Comparison of ENCODE assay signal across 16 mouse cellular contexts in genomic region chr5:142871765-142872164, GRCm38 (mm10). TPM values are rescaled to one million over a fixed set of nuclear protein-coding genes. Genes with fewer than 3 reads are reported as not detected.
DNase-seq lines count a peak whose midpoint lies in the region; ATAC-seq and TF ChIP-seq lines count a peak whose summit lies in the region.
"Had no signal": no experiment of that assay in that cellular context is flagged by ENCODE, and none has a peak within 500 bp of the region (broad histone marks: within the 10 kb centered on the region; RNA-seq: fewer than 3 reads in every experiment).

No protein-coding gene starts in this region.

- no peak overlapping the region for H3K4me2 ChIP-seq in heart, embryonic 13.5 days
- no peak overlapping the region for H3K4me2 ChIP-seq in heart, embryonic 12.5 days
- no peak overlapping the region for H3K4me2 ChIP-seq in lung, embryonic 16.5 days (ENCODE audit: low read depth, low read length)
- no peak overlapping the region for H3K4me2 ChIP-seq in embryonic facial prominence, embryonic 15.5 days (replicated peaks)
- H3K4me2 ChIP-seq: lung, embryonic 15.5 days had no signal

- TF ChIP-seq POLR2A in brain, embryonic 14.5 days (IDR thresholded peaks at IDR 0.05; ENCODE audit: borderline replicate concordance, extremely low read depth, insufficient read depth, insufficient read length, poor library complexity, severe bottlenecking) = no peak

- H3K9me3 ChIP-seq in heart, embryonic 13.5 days = peaks cover 6% of the 10 kb centered on the region; the same call in 1 of the 2 replicates
- no peaks in the 10 kb centered on the region for H3K9me3 ChIP-seq in heart, embryonic 12.5 days (replicated peaks)
- H3K9me3 ChIP-seq in lung, embryonic 16.5 days (ENCODE audit: control insufficient read depth, low read length) = no peaks in the 10 kb centered on the region
- no peaks in the 10 kb centered on the region for H3K9me3 ChIP-seq in embryonic facial prominence, embryonic 15.5 days (replicated peaks)
- H3K9me3 ChIP-seq: lung, embryonic 15.5 days had no signal

- intact Hi-C loops in left cerebral cortex, postnatal 10 days (cut with DNase I) = no loop called here

- WGBS in heart, embryonic 13.5 days = 59% methylated on average over 12 of the region's 12 CpGs
- WGBS in heart, embryonic 12.5 days = 57% methylated on average over 12 of the region's 12 CpGs
- WGBS in lung, embryonic 16.5 days = 50% methylated on average over 12 of the region's 12 CpGs
- WGBS in embryonic facial prominence, embryonic 15.5 days = 45% methylated on average over 12 of the region's 12 CpGs

- no peak for TF ChIP-seq CTCF in brain, embryonic 14.5 days (IDR thresholded peaks at IDR 0.05; ENCODE audit: borderline replicate concordance, extremely low read depth, insufficient read depth, insufficient read length)

- no peak overlapping the region for H3K4me3 ChIP-seq in heart, embryonic 13.5 days
- H3K4me3 ChIP-seq in heart, embryonic 12.5 days = no peak overlapping the region
- no peak overlapping the region for H3K4me3 ChIP-seq in lung, embryonic 16.5 days (ENCODE audit: low read length)
- no peak overlapping the region for H3K4me3 ChIP-seq in embryonic facial prominence, embryonic 15.5 days (replicated peaks)
- H3K4me3 ChIP-seq: lung, embryonic 15.5 days had no signal

- no peak overlapping the region for H3K27ac ChIP-seq in heart, embryonic 13.5 days (replicated peaks)
- H3K27ac ChIP-seq in heart, embryonic 12.5 days (ENCODE audit: poor library complexity, severe bottlenecking) = no peak overlapping the region
- H3K27ac ChIP-seq in lung, embryonic 16.5 days (ENCODE audit: low read length) = no peak overlapping the region
- 0 out of 2 replicates have a peak overlapping the region, but pooled peaks have one; percentile 6 for H3K27ac ChIP-seq in embryonic facial prominence, embryonic 15.5 days (replicated peaks)
- H3K27ac ChIP-seq: liver, embryonic 14.5 days; lung, embryonic 15.5 days had no signal

- 0 out of 2 replicates have a peak overlapping the region, but pooled peaks have one; percentile 21 for H3K9ac ChIP-seq in heart, embryonic 13.5 days
- no peak overlapping the region for H3K9ac ChIP-seq in heart, embryonic 12.5 days
- no peak overlapping the region; the same call in 1 of the 2 replicates for H3K9ac ChIP-seq in lung, embryonic 16.5 days (ENCODE audit: low read length)
- H3K9ac ChIP-seq in embryonic facial prominence, embryonic 15.5 days = no peak overlapping the region
- H3K9ac ChIP-seq: liver, embryonic 14.5 days; lung, embryonic 15.5 days had no signal

- no peak for DNase-seq in lung, postnatal 10 days
- DNase-seq in brain, embryonic 14.5 days (ENCODE audit: low read depth) = peak; percentile 50
- no peak for DNase-seq in left cerebral cortex, postnatal 10 days (ENCODE audit: extremely low spot score in 1 of 2, low spot score in 2 of 2)
- DNase-seq: adrenal gland, postnatal 36 days; cerebellum, adult 9-10 months; gastrocnemius, postnatal 36 days; heart, postnatal 14 days; retina, postnatal 1 day had no signal

- ATAC-seq in heart, embryonic 13.5 days (ENCODE audit: extremely low read depth, insufficient number of reproducible peaks, low FRiP score, low TSS enrichment) = no peak
- ATAC-seq in heart, embryonic 12.5 days (ENCODE audit: insufficient number of reproducible peaks, low FRiP score) = no peak
- peak; percentile 31; the same call in 1 of the 2 replicates for ATAC-seq in lung, embryonic 16.5 days (ENCODE audit: low read depth)
- no peak for ATAC-seq in embryonic facial prominence, embryonic 15.5 days (ENCODE audit: insufficient number of reproducible peaks, low FRiP score, low TSS enrichment, low read depth)
- no peak for ATAC-seq in inflammation-experienced regulatory T-cells, adult 6 months

- no peaks in the 10 kb centered on the region for H3K27me3 ChIP-seq in heart, embryonic 13.5 days (replicated peaks)
- H3K27me3 ChIP-seq in heart, embryonic 12.5 days (replicated peaks) = no peaks in the 10 kb centered on the region
- H3K27me3 ChIP-seq in lung, embryonic 16.5 days (ENCODE audit: control insufficient read depth, insufficient read depth, low read depth, low read length) = no peaks in the 10 kb centered on the region
- H3K27me3 ChIP-seq in embryonic facial prominence, embryonic 15.5 days = no peaks in the 10 kb centered on the region
- H3K27me3 ChIP-seq: CH12.LX; lung, embryonic 15.5 days had no signal

- H3K36me3 ChIP-seq in heart, embryonic 13.5 days = peaks cover 65% of the 10 kb centered on the region
- H3K36me3 ChIP-seq in heart, embryonic 12.5 days = peaks cover 62% of the 10 kb centered on the region
- peaks cover 5% of the 10 kb centered on the region; the same call in 1 of the 2 replicates for H3K36me3 ChIP-seq in lung, embryonic 16.5 days (ENCODE audit: control insufficient read depth, insufficient read depth, low read length)
- peaks cover 16% of the 10 kb centered on the region for H3K36me3 ChIP-seq in embryonic facial prominence, embryonic 15.5 days

- H3K4me1 ChIP-seq in heart, embryonic 13.5 days = no peaks in the 10 kb centered on the region; the same call in 1 of the 2 replicates
- H3K4me1 ChIP-seq in heart, embryonic 12.5 days (replicated peaks) = 0 out of 2 replicates have a peak, but pooled peaks cover 4% of the 10 kb centered on the region
- H3K4me1 ChIP-seq in lung, embryonic 16.5 days (replicated peaks; ENCODE audit: control insufficient read depth, insufficient read depth, low read length) = no peaks in the 10 kb centered on the region
- peaks cover 42% of the 10 kb centered on the region for H3K4me1 ChIP-seq in embryonic facial prominence, embryonic 15.5 days
- H3K4me1 ChIP-seq: lung, embryonic 15.5 days had no signal

RNA-seq across cellular contexts. Expression of gene Fbxl18, which starts 23.5 kb away (rescaled TPM):
- polyA plus RNA-seq in heart, embryonic 13.5 days (2015; fragmentation: Nextera tagmentation; extraction: Ambion mirVana) = 8.7 and 9.5 TPM in 2 replicates
- 11.5 and 12.9 TPM in 2 replicates for polyA plus RNA-seq in heart, embryonic 12.5 days (2016; fragmentation: Nextera tagmentation; extraction: Ambion mirVana)
- 9.5 and 10.3 TPM in 2 replicates for polyA plus RNA-seq in lung, embryonic 16.5 days (2015; fragmentation: Nextera tagmentation; extraction: Ambion mirVana)
- polyA plus RNA-seq in brain, embryonic 14.5 days (2012; rRNA removed) = 28.5 and 34.8 TPM in 2 replicates
- polyA plus RNA-seq in embryonic facial prominence, embryonic 15.5 days (2015; fragmentation: Nextera tagmentation; extraction: Ambion mirVana) = 11.7 and 14.7 TPM in 2 replicates
- total RNA-seq in left cerebral cortex, postnatal 10 days (2021) = 10 to 100 TPM; 32.3 to 34.8 TPM
- 1 to 10 TPM; 4.6 to 5.8 (median 5.5) TPM for polyA plus RNA-seq in inflammation-experienced regulatory T-cells, adult 6 months (2017; shearing (Covaris generic))

RNA-seq across cellular contexts. Expression of gene Actb, which starts 34.8 kb away (rescaled TPM):
- polyA plus RNA-seq in heart, embryonic 13.5 days (2015; fragmentation: Nextera tagmentation; extraction: Ambion mirVana) = 6,383 and 6,386 TPM in 2 replicates
- 6,292 and 6,382 TPM in 2 replicates for polyA plus RNA-seq in heart, embryonic 12.5 days (2016; fragmentation: Nextera tagmentation; extraction: Ambion mirVana)
- 16,153 and 18,603 TPM in 2 replicates for polyA plus RNA-seq in lung, embryonic 16.5 days (2015; fragmentation: Nextera tagmentation; extraction: Ambion mirVana)
- polyA plus RNA-seq in brain, embryonic 14.5 days (2012; rRNA removed) = 3,867 and 5,124 TPM in 2 replicates
- 12,790 and 13,060 TPM in 2 replicates for polyA plus RNA-seq in embryonic facial prominence, embryonic 15.5 days (2015; fragmentation: Nextera tagmentation; extraction: Ambion mirVana)
- 1,000 to 10,000 TPM; 3,611 to 3,673 TPM for total RNA-seq in left cerebral cortex, postnatal 10 days (2021)
- over 10,000 TPM; 20,020 to 68,742 (median 52,499) TPM for polyA plus RNA-seq in inflammation-experienced regulatory T-cells, adult 6 months (2017; shearing (Covaris generic))

RNA-seq across cellular contexts. Expression of gene Tnrc18, which starts 54.3 kb away (rescaled TPM):
- 15.9 and 18.6 TPM in 2 replicates for polyA plus RNA-seq in heart, embryonic 13.5 days (2015; fragmentation: Nextera tagmentation; extraction: Ambion mirVana)
- 31.7 and 34.7 TPM in 2 replicates for polyA plus RNA-seq in heart, embryonic 12.5 days (2016; fragmentation: Nextera tagmentation; extraction: Ambion mirVana)
- polyA plus RNA-seq in lung, embryonic 16.5 days (2015; fragmentation: Nextera tagmentation; extraction: Ambion mirVana) = 17.3 and 18.2 TPM in 2 replicates
- 66.0 and 101 TPM in 2 replicates for polyA plus RNA-seq in brain, embryonic 14.5 days (2012; rRNA removed)
- 39.1 and 43.4 TPM in 2 replicates for polyA plus RNA-seq in embryonic facial prominence, embryonic 15.5 days (2015; fragmentation: Nextera tagmentation; extraction: Ambion mirVana)
- 100 to 1,000 TPM; 166 to 177 TPM for total RNA-seq in left cerebral cortex, postnatal 10 days (2021)
- polyA plus RNA-seq in inflammation-experienced regulatory T-cells, adult 6 months (2017; shearing (Covaris generic)) = 1 to 10 TPM; 1.6 to 4.4 (median 2.9) TPM
